Mouse (Mus musculus): Measurements from ENCODE around the gene Nxnl2. TPM values are rescaled to one million over a fixed set of nuclear protein-coding genes. Genes with fewer than 3 reads are reported as not detected.

The Nxnl2 gene
- total and polyA plus RNA-seq, 2 experiments: 0.06 to 0.09 TPM

GRCm38 (mm10) chr13:51161672-51162071, 9.2 kb upstream of the Nxnl2 start:
- no peak overlapping the region for H3K4me3 ChIP-seq (ENCODE audit: insufficient read depth, low read depth, low read length)
- no peaks in the 10 kb centered on the region for H3K79me2 ChIP-seq (ENCODE audit: control insufficient read depth, insufficient read depth, low read length)
- WGBS: 82% methylated on average over 2 of the region's 2 CpGs
- no peaks in the 10 kb centered on the region for H3K36me3 ChIP-seq (ENCODE audit: control insufficient read depth, insufficient read depth, low read length)
- DNase-seq (ENCODE audit: extremely low read depth, low read depth, low spot score): no peak
- no peak overlapping the region for H3K27ac ChIP-seq (replicated peaks; ENCODE audit: insufficient read depth, low read depth, low read length)
- TF ChIP-seq POLR2A (IDR thresholded peaks at IDR 0.05; ENCODE audit: extremely low read depth, insufficient read depth, low read length) (no peak), CTCF (IDR thresholded peaks at IDR 0.05; ENCODE audit: low read depth, low read length) (no peak)
- no peak overlapping the region for H3K9ac ChIP-seq (ENCODE audit: low read depth, low read length)
- no peaks in the 10 kb centered on the region for H3K27me3 ChIP-seq (ENCODE audit: control insufficient read depth, insufficient read depth, low read length)
- no peaks in the 10 kb centered on the region for H3K4me1 ChIP-seq (ENCODE audit: control insufficient read depth, insufficient read depth, low read length)

- no peak for DNase-seq (ENCODE audit: extremely low read depth, low read depth, low spot score)
- no peak overlapping the region for H3K4me3 ChIP-seq (ENCODE audit: insufficient read depth, low read depth, low read length)
- H3K27me3 ChIP-seq (ENCODE audit: control insufficient read depth, insufficient read depth, low read length): no peaks in the 10 kb centered on the region
- no peaks in the 10 kb centered on the region for H3K79me2 ChIP-seq (ENCODE audit: control insufficient read depth, insufficient read depth, low read length)
- WGBS: 92% methylated on average over 6 of the region's 6 CpGs
- no peak overlapping the region for H3K9ac ChIP-seq (ENCODE audit: low read depth, low read length)
- no peak for TF ChIP-seq CTCF (IDR thresholded peaks at IDR 0.05; ENCODE audit: low read depth, low read length)
- no peak for TF ChIP-seq POLR2A (IDR thresholded peaks at IDR 0.05; ENCODE audit: extremely low read depth, insufficient read depth, low read length)
- no peaks in the 10 kb centered on the region for H3K4me1 ChIP-seq (ENCODE audit: control insufficient read depth, insufficient read depth, low read length)
- H3K36me3 ChIP-seq (ENCODE audit: control insufficient read depth, insufficient read depth, low read length): no peaks in the 10 kb centered on the region
- no peak overlapping the region for H3K27ac ChIP-seq (replicated peaks; ENCODE audit: insufficient read depth, low read depth, low read length)
Measured at GRCm38 (mm10) chr13:51162246-51162645, 8.6 kb upstream of the Nxnl2 start.

GRCm38 (mm10) chr13:51166711-51167110, 4.1 kb upstream of the Nxnl2 start:
- Histone ChIP-seq H3K4me3 (ENCODE audit: insufficient read depth, low read depth, low read length) (no peak overlapping the region), H3K9ac (ENCODE audit: low read depth, low read length) (no peak overlapping the region), H3K27ac (replicated peaks; ENCODE audit: insufficient read depth, low read depth, low read length) (no peak overlapping the region), H3K36me3 (ENCODE audit: control insufficient read depth, insufficient read depth, low read length) (no peaks in the 10 kb centered on the region), H3K79me2 (ENCODE audit: control insufficient read depth, insufficient read depth, low read length) (no peaks in the 10 kb centered on the region), H3K27me3 (ENCODE audit: control insufficient read depth, insufficient read depth, low read length) (no peaks in the 10 kb centered on the region), H3K4me1 (ENCODE audit: control insufficient read depth, insufficient read depth, low read length) (no peaks in the 10 kb centered on the region)
- 72% methylated on average over 11 of the region's 11 CpGs for WGBS
- no peak for TF ChIP-seq POLR2A (IDR thresholded peaks at IDR 0.05; ENCODE audit: extremely low read depth, insufficient read depth, low read length)
- TF ChIP-seq CTCF (IDR thresholded peaks at IDR 0.05; ENCODE audit: low read depth, low read length): no peak
- DNase-seq (ENCODE audit: extremely low read depth, low read depth, low spot score): no peak

- no peaks in the 10 kb centered on the region for H3K4me1 ChIP-seq (ENCODE audit: control insufficient read depth, insufficient read depth, low read length)
- H3K27ac ChIP-seq (replicated peaks; ENCODE audit: insufficient read depth, low read depth, low read length): no peak overlapping the region
- no peaks in the 10 kb centered on the region for H3K79me2 ChIP-seq (ENCODE audit: control insufficient read depth, insufficient read depth, low read length)
- H3K4me3 ChIP-seq (ENCODE audit: insufficient read depth, low read depth, low read length): no peak overlapping the region
- no peak for TF ChIP-seq CTCF (IDR thresholded peaks at IDR 0.05; ENCODE audit: low read depth, low read length)
- no peak for TF ChIP-seq POLR2A (IDR thresholded peaks at IDR 0.05; ENCODE audit: extremely low read depth, insufficient read depth, low read length)
- no peaks in the 10 kb centered on the region for H3K27me3 ChIP-seq (ENCODE audit: control insufficient read depth, insufficient read depth, low read length)
- no peak overlapping the region for H3K9ac ChIP-seq (ENCODE audit: low read depth, low read length)
- 41% methylated on average over 11 of the region's 11 CpGs for WGBS
- H3K36me3 ChIP-seq (ENCODE audit: control insufficient read depth, insufficient read depth, low read length): no peaks in the 10 kb centered on the region
- no peak for DNase-seq (ENCODE audit: extremely low read depth, low read depth, low spot score)
Measured at GRCm38 (mm10) chr13:51170215-51170614, 607 bp upstream of the Nxnl2 start.

GRCm38 (mm10) chr13:51172601-51173000, 1.8 kb downstream of the Nxnl2 start:
- DNase-seq (ENCODE audit: extremely low read depth, low read depth, low spot score): no peak
- Histone ChIP-seq H3K4me3 (ENCODE audit: insufficient read depth, low read depth, low read length) (no peak overlapping the region), H3K27ac (replicated peaks; ENCODE audit: insufficient read depth, low read depth, low read length) (no peak overlapping the region), H3K4me1 (ENCODE audit: control insufficient read depth, insufficient read depth, low read length) (no peaks in the 10 kb centered on the region), H3K9ac (ENCODE audit: low read depth, low read length) (no peak overlapping the region), H3K36me3 (ENCODE audit: control insufficient read depth, insufficient read depth, low read length) (no peaks in the 10 kb centered on the region), H3K27me3 (ENCODE audit: control insufficient read depth, insufficient read depth, low read length) (no peaks in the 10 kb centered on the region), H3K79me2 (ENCODE audit: control insufficient read depth, insufficient read depth, low read length) (no peaks in the 10 kb centered on the region)
- TF ChIP-seq POLR2A (IDR thresholded peaks at IDR 0.05; ENCODE audit: extremely low read depth, insufficient read depth, low read length) (no peak), CTCF (IDR thresholded peaks at IDR 0.05; ENCODE audit: low read depth, low read length) (no peak)
- 97% methylated on average over 7 of the region's 7 CpGs for WGBS

GRCm38 (mm10) chr13:51178932-51179331, 8.1 kb downstream of the Nxnl2 start:
- Histone ChIP-seq H3K4me3 (ENCODE audit: insufficient read depth, low read depth, low read length) (no peak overlapping the region), H3K36me3 (ENCODE audit: control insufficient read depth, insufficient read depth, low read length) (no peaks in the 10 kb centered on the region), H3K27ac (replicated peaks; ENCODE audit: insufficient read depth, low read depth, low read length) (no peak overlapping the region), H3K9ac (ENCODE audit: low read depth, low read length) (no peak overlapping the region), H3K27me3 (ENCODE audit: control insufficient read depth, insufficient read depth, low read length) (0 out of 2 replicates have a peak, but pooled peaks cover 2% of the 10 kb centered on the region), H3K4me1 (ENCODE audit: control insufficient read depth, insufficient read depth, low read length) (no peaks in the 10 kb centered on the region), H3K79me2 (ENCODE audit: control insufficient read depth, insufficient read depth, low read length) (no peaks in the 10 kb centered on the region)
- no peak for DNase-seq (ENCODE audit: extremely low read depth, low read depth, low spot score)
- WGBS: 87% methylated on average over 10 of the region's 10 CpGs
- TF ChIP-seq POLR2A (IDR thresholded peaks at IDR 0.05; ENCODE audit: extremely low read depth, insufficient read depth, low read length) (no peak), CTCF (IDR thresholded peaks at IDR 0.05; ENCODE audit: low read depth, low read length) (no peak)

Data from liver, adult 2 months (tissue).